Mouse (Mus musculus): Measurements from ENCODE around the gene Hnrnpab. TPM values are rescaled to one million over a fixed set of nuclear protein-coding genes. Genes with fewer than 3 reads are reported as not detected.

The Hnrnpab gene
- polyA plus RNA-seq (2014; fragmentation: Nextera tagmentation; extraction: Ambion mirVana): 350 and 369 TPM in 2 replicates

DNA sequence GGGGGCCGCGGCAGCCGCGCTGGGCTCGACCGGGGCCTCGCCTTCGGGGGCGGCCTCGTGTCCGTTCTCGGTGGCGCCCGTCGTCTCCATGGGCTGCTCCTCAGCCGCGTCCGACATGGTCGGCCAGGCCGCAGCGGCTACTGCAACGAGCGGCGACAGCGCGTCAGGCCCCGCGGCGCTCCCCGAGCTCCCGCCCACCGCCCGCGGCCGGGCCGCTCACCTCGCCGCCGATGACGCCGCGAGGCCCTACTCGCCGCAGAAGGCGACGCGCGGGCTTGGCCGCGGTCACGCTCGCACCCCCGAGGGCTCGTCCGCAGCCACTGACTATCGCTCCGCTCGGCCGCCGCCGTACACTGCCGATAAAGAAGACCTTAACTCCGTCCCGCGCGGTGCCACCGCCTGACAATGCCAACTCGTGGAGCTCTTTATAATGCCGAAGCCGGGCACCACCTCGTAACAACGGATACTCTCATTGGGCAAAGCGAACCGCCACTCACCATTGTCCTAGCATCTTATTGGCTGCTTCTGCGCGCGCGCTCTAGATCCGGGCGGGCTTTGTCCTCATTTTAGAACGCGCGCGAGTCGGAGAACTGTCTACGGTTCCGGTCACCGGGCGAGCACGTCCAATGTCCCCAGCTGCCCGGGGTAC, at the start of gene Hnrnpab:
Hnrnpab (minus strand) TSS at position 401 of the 649 bp plus-strand sequence.
- peak within 1 kb of the TSS; percentile 92 to 95 for H3K27ac ChIP-seq (replicated peaks in 1 of 2; ENCODE audit: control insufficient read depth in 1 of 2, insufficient read depth in 1 of 2, low read depth in 2 of 2, low read length in 2 of 2)
- no peaks in the 10 kb centered on the region for H3K27me3 ChIP-seq (ENCODE audit: control insufficient read depth, insufficient read depth, low read length)
- H3K9ac ChIP-seq (ENCODE audit: low read length): peak within 1 kb of the TSS; percentile 99
- under 1% methylated on average over 79 of the region's 91 CpGs for WGBS
- H3K36me3 ChIP-seq (ENCODE audit: control insufficient read depth, insufficient read depth, low read length): peaks cover 41% of the 10 kb centered on the region
- H3K4me2 ChIP-seq (ENCODE audit: low read length): peak within 1 kb of the TSS; percentile 92
- H3K9me3 ChIP-seq (ENCODE audit: control insufficient read depth, low read length): no peaks in the 10 kb centered on the region
- peak within 1 kb of the TSS; percentile 96 to 99 for H3K4me3 ChIP-seq (ENCODE audit: control insufficient read depth in 1 of 2, insufficient read depth in 1 of 2, low read depth in 1 of 2, low read length in 2 of 2)
- peaks cover 5 to 30% of the 10 kb centered on the region in 2 experiments; a peak in 3 of 4 replicates for H3K4me1 ChIP-seq (ENCODE audit: control insufficient read depth in 2 of 2, insufficient read depth in 2 of 2, low read length in 2 of 2)
- ATAC-seq (ENCODE audit: insufficient number of reproducible peaks, insufficient read depth, low FRiP score, low read depth): peak; percentile 93

DNA sequence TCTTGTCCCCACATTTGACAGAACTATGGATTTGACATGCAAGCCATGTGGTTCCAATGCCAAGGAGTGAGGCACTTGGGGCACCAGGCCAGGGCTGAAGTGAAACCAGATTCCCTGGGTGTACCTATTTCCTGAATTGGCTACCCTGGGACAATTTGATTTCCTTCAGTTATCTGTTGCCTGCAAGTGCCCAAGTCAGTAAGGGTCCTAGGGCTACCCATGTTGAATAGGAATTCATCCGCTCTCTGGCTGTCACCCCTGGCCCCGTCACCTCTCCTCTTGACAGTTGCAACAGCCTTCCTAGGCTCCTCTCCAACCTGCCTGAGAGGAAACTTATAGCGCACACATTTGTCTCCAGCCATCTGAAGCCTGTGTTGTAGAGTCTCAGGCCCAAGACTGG, 48.2 kb upstream of the Hnrnpab start:
- WGBS: 92% methylated on average over 3 of the region's 3 CpGs
- H3K36me3 ChIP-seq (ENCODE audit: control insufficient read depth, insufficient read depth, low read length): no peaks in the 10 kb centered on the region
- no peaks in the 10 kb centered on the region for H3K27me3 ChIP-seq (ENCODE audit: control insufficient read depth, insufficient read depth, low read length)

DNA sequence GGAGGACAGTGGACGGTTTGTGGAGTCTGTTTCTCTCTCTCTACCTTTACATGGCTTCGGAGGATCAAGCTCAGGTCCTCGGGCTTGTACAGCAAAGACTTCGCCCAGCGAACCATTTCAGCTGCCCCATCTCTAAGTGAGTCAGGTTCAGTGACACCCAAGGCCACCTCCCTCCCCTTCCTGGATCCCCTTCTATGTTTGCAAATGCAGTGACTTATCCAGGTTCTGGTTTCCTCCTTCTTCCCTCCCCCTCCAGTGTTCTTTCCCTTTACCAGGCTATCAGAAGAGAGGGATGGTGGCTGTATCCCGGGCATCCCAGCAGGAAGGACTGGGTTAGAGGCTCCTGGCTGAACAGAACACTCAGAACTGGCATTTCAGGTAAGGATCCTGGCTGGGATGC, 47.1 kb upstream of the Hnrnpab start:
- no peak overlapping the region for H3K4me3 ChIP-seq (ENCODE audit: control insufficient read depth in 1 of 2, insufficient read depth in 1 of 2, low read depth in 1 of 2, low read length in 2 of 2)
- 83% methylated on average over 6 of the region's 6 CpGs for WGBS
- H3K9me3 ChIP-seq (ENCODE audit: control insufficient read depth, low read length): no peaks in the 10 kb centered on the region
- H3K9ac ChIP-seq (ENCODE audit: low read length): no peak overlapping the region
- H3K4me1 ChIP-seq (ENCODE audit: control insufficient read depth in 2 of 2, insufficient read depth in 2 of 2, low read length in 2 of 2): peaks cover 18 to 19% of the 10 kb centered on the region in 2 experiments
- no peaks in the 10 kb centered on the region for H3K27me3 ChIP-seq (ENCODE audit: control insufficient read depth, insufficient read depth, low read length)
- ATAC-seq (ENCODE audit: insufficient number of reproducible peaks, insufficient read depth, low FRiP score, low read depth): no peak
- no peaks in the 10 kb centered on the region for H3K36me3 ChIP-seq (ENCODE audit: control insufficient read depth, insufficient read depth, low read length)
- H3K27ac ChIP-seq (replicated peaks in 1 of 2; ENCODE audit: control insufficient read depth in 1 of 2, insufficient read depth in 1 of 2, low read depth in 2 of 2, low read length in 2 of 2): no peak overlapping the region
- H3K4me2 ChIP-seq (ENCODE audit: low read length): no peak overlapping the region

More for the DNA sequence above, 48.2 kb upstream of the Hnrnpab start:
- Histone ChIP-seq H3K4me1 (ENCODE audit: control insufficient read depth in 2 of 2, insufficient read depth in 2 of 2, low read length in 2 of 2) (peaks cover 12 to 15% of the 10 kb centered on the region in 2 experiments; a peak in 3 of 4 replicates), H3K9ac (ENCODE audit: low read length) (no peak overlapping the region), H3K4me2 (ENCODE audit: low read length) (no peak overlapping the region), H3K27ac (replicated peaks in 1 of 2; ENCODE audit: control insufficient read depth in 1 of 2, insufficient read depth in 1 of 2, low read depth in 2 of 2, low read length in 2 of 2) (no peak overlapping the region), H3K4me3 (ENCODE audit: control insufficient read depth in 1 of 2, insufficient read depth in 1 of 2, low read depth in 1 of 2, low read length in 2 of 2) (no peak overlapping the region), H3K9me3 (ENCODE audit: control insufficient read depth, low read length) (no peaks in the 10 kb centered on the region)
- ATAC-seq (ENCODE audit: insufficient number of reproducible peaks, insufficient read depth, low FRiP score, low read depth): no peak

DNA sequence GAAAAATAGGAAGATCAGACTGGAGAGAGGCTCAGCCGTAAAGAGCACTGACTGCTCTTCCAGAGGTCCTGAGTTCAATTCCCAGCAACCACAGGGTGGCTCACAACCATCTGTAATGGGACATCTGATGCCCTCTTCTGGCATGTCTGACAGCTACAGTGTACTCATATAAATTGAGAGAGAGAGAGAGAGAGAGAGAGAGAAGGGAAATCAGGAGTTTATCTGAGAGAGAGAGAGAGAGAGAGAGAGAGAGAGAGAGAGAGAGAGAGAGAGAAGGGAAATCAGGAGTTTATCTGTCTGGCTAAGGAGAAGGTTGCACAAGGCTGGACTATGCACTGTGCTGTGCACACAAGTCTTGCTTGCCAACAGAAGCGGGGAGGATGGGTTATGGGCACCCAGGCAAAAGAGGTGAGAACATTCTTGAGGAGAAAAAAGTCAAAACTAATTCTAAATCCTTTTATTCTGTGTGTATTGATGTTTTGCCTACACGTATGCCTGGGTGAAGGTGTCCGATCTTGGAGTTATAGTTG, 46.3 kb upstream of the Hnrnpab start:
- ATAC-seq (ENCODE audit: insufficient number of reproducible peaks, insufficient read depth, low FRiP score, low read depth): no peak
- 97% methylated on average over 4 of the region's 4 CpGs for WGBS
- Histone ChIP-seq H3K27ac (replicated peaks in 1 of 2; ENCODE audit: control insufficient read depth in 1 of 2, insufficient read depth in 1 of 2, low read depth in 2 of 2, low read length in 2 of 2) (no peak overlapping the region), H3K9ac (ENCODE audit: low read length) (no peak overlapping the region), H3K4me3 (ENCODE audit: control insufficient read depth in 1 of 2, insufficient read depth in 1 of 2, low read depth in 1 of 2, low read length in 2 of 2) (no peak overlapping the region), H3K27me3 (ENCODE audit: control insufficient read depth, insufficient read depth, low read length) (no peaks in the 10 kb centered on the region), H3K36me3 (ENCODE audit: control insufficient read depth, insufficient read depth, low read length) (no peaks in the 10 kb centered on the region), H3K4me1 (ENCODE audit: control insufficient read depth in 2 of 2, insufficient read depth in 2 of 2, low read length in 2 of 2) (peaks cover 21 to 22% of the 10 kb centered on the region in 2 experiments), H3K9me3 (ENCODE audit: control insufficient read depth, low read length) (no peaks in the 10 kb centered on the region), H3K4me2 (ENCODE audit: low read length) (no peak overlapping the region)

DNA sequence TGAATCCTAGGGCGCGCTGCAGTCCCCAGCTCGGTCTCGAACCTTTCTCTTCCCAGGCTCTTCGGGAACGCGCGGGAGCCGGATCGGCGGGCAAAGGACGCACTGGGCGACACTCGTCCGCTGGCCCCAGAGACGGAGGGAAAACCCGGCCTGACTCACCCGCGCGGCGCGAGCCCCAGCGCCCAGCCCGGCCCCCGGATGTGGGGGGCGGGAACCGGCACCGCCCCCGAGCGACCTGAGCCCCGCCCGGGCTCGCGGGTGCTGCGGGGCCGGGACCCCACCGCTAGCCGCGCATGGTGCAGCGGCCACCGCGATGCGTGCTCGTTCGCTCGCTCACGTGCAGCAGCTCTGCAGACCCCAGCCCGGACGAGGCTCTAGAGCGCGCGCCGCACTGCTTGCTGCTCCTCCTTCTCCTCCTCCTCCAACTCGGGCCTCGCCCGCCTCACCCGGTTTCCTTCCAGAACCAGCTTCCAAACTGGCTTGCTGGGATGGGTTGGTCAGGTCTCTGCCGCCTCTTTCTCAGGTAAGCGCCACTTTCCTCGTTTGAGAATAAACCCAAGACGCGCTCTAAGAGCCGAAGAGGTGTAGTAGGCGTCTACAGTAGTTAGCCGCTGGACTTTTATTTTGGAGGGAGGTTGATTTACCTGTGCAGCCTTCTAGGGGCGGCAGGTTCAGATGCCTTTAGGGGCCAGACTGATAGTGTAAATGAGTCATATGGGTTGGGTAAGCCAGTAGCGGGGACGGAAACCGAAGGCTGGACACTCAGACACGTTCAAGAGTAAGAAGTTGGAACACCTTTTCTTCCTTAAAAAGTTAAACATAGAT, 44.3 kb upstream of the Hnrnpab start, which contains the start of the genes N4bp3 and D930048N14Rik:
N4bp3 (minus strand) TSS at position 152 of the 825 bp plus-strand sequence.
D930048N14Rik (plus strand) TSS at position 264 of the 825 bp plus-strand sequence.
- peak within 1 kb of the TSS; percentile 98 for H3K4me2 ChIP-seq (ENCODE audit: low read length)
- H3K9me3 ChIP-seq (ENCODE audit: control insufficient read depth, low read length): no peaks in the 10 kb centered on the region
- peaks cover 21 to 25% of the 10 kb centered on the region in 2 experiments for H3K4me1 ChIP-seq (ENCODE audit: control insufficient read depth in 2 of 2, insufficient read depth in 2 of 2, low read length in 2 of 2)
- H3K27ac ChIP-seq (replicated peaks in 1 of 2; ENCODE audit: control insufficient read depth in 1 of 2, insufficient read depth in 1 of 2, low read depth in 2 of 2, low read length in 2 of 2): peak within 1 kb of the TSS in 1 of 2 experiments; percentile 59; a peak in 2 of 4 replicates
- H3K36me3 ChIP-seq (ENCODE audit: control insufficient read depth, insufficient read depth, low read length): no peaks in the 10 kb centered on the region; the same call in 1 of the 2 replicates
- H3K4me3 ChIP-seq (ENCODE audit: control insufficient read depth in 1 of 2, insufficient read depth in 1 of 2, low read depth in 1 of 2, low read length in 2 of 2): peak within 1 kb of the TSS; percentile 59 to 72
- ATAC-seq (ENCODE audit: insufficient number of reproducible peaks, insufficient read depth, low FRiP score, low read depth): peak; percentile 57
- H3K27me3 ChIP-seq (ENCODE audit: control insufficient read depth, insufficient read depth, low read length): no peaks in the 10 kb centered on the region
- peak within 1 kb of the TSS; percentile 86 for H3K9ac ChIP-seq (ENCODE audit: low read length)
- WGBS: 2% methylated on average over 67 of the region's 70 CpGs

DNA sequence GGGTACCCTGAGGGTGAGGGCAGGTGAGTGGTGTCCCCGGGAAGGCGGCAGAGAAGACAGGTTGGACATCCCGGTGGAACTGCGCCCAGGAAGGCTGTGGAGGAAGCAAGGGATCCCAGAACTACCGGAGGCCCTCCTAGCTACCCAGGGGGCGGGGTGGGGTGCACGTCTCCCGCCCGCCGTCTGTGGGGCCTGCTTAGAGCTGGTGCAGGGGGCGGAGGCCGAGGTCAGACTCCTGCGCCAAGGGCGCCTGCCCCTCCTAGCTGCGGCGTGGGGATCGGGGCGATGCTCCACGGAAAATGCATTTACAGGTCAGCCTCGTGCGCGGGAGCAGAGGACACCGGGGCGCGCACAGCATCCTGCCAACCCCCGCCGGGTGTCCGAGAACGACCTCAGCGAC, 43.6 kb upstream of the Hnrnpab start:
- Histone ChIP-seq H3K27me3 (ENCODE audit: control insufficient read depth, insufficient read depth, low read length) (no peaks in the 10 kb centered on the region), H3K36me3 (ENCODE audit: control insufficient read depth, insufficient read depth, low read length) (peaks cover 2% of the 10 kb centered on the region), H3K4me2 (ENCODE audit: low read length) (peak overlapping the region; percentile 98), H3K27ac (replicated peaks in 1 of 2; ENCODE audit: control insufficient read depth in 1 of 2, insufficient read depth in 1 of 2, low read depth in 2 of 2, low read length in 2 of 2) (peak overlapping the region in 1 of 2 experiments; percentile 59; a peak in 2 of 4 replicates), H3K4me3 (ENCODE audit: control insufficient read depth in 1 of 2, insufficient read depth in 1 of 2, low read depth in 1 of 2, low read length in 2 of 2) (peak overlapping the region; percentile 59 to 72), H3K9ac (ENCODE audit: low read length) (peak overlapping the region; percentile 86), H3K9me3 (ENCODE audit: control insufficient read depth, low read length) (no peaks in the 10 kb centered on the region), H3K4me1 (ENCODE audit: control insufficient read depth in 2 of 2, insufficient read depth in 2 of 2, low read length in 2 of 2) (peaks cover 21 to 25% of the 10 kb centered on the region in 2 experiments)
- peak; percentile 18; the same call in 1 of the 2 replicates for ATAC-seq (ENCODE audit: insufficient number of reproducible peaks, insufficient read depth, low FRiP score, low read depth)
- WGBS: 1% methylated on average over 29 of the region's 30 CpGs

DNA sequence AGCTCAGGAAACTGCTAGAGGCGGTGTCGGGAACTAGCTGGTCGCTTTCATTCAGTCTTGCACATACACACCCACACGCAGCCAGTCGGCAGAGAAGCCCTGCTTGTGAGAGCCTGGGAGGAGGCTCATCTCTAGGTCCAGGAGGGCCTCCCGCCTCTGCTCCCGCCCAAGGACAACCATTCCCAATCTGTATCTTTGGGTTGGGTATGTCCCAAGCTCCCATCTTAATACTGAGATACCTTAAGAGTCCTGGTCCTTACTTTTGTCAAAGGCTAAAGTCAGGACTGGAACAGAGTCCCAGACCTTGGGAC, 43.2 kb upstream of the Hnrnpab start:
- Histone ChIP-seq H3K4me3 (ENCODE audit: control insufficient read depth in 1 of 2, insufficient read depth in 1 of 2, low read depth in 1 of 2, low read length in 2 of 2) (peak overlapping the region; percentile 59 to 72), H3K36me3 (ENCODE audit: control insufficient read depth, insufficient read depth, low read length) (peaks cover 6% of the 10 kb centered on the region), H3K4me2 (ENCODE audit: low read length) (peak overlapping the region; percentile 98), H3K4me1 (ENCODE audit: control insufficient read depth in 2 of 2, insufficient read depth in 2 of 2, low read length in 2 of 2) (peaks cover 21 to 25% of the 10 kb centered on the region in 2 experiments), H3K27ac (replicated peaks in 1 of 2; ENCODE audit: control insufficient read depth in 1 of 2, insufficient read depth in 1 of 2, low read depth in 2 of 2, low read length in 2 of 2) (peak overlapping the region in 1 of 2 experiments; percentile 9; a peak in 2 of 4 replicates), H3K27me3 (ENCODE audit: control insufficient read depth, insufficient read depth, low read length) (no peaks in the 10 kb centered on the region), H3K9me3 (ENCODE audit: control insufficient read depth, low read length) (no peaks in the 10 kb centered on the region), H3K9ac (ENCODE audit: low read length) (peak overlapping the region; percentile 86)
- whole genome bisulfite sequencing: 6% methylated on average over 7 of the region's 7 CpGs
- no peak for ATAC-seq (ENCODE audit: insufficient number of reproducible peaks, insufficient read depth, low FRiP score, low read depth)

Measured in heart, embryonic 14.5 days (tissue).